ENCODE assay signal across 24 mouse cellular contexts in genomic region chr3:141745322-141745721, GRCm38 (mm10).
DNase-seq lines count a peak whose midpoint lies in the region; ATAC-seq and TF ChIP-seq lines count a peak whose summit lies in the region.
"Had no signal": no experiment of that assay in that cellular context is flagged by ENCODE, and none has a peak within 500 bp of the region (broad histone marks: within the 10 kb centered on the region; RNA-seq: fewer than 3 reads in every experiment).

No protein-coding gene starts in this region.

- ATAC-seq in common myeloid progenitor, adult 5-6 weeks (replicated peaks; ENCODE audit: low read depth, poor library complexity, severe bottlenecking) = peak; percentile 62; the same call in 1 of the 2 replicates
- peak; percentile 91 for ATAC-seq in megakaryocyte progenitor cell, adult 5-6 weeks (replicated peaks; ENCODE audit: poor library complexity)
- ATAC-seq: activated CD4-positive, CD25-positive, alpha-beta regulatory T cell, adult 4 months; CD4-positive, CD25-positive, alpha-beta regulatory T cell, adult 4 months; forebrain, embryonic 13.5 days; forebrain, embryonic 15.5 days; forebrain, postnatal 0 days; Patski had no signal

- DNase-seq in layer of hippocampus, adult 2 months (ENCODE audit: low spot score in 2 of 2) = no peak
- DNase-seq in layer of hippocampus, postnatal 10 days (ENCODE audit: low spot score in 2 of 2) = no peak
- no peak for DNase-seq in right cerebral cortex, adult 18-20 months
- DNase-seq: adrenal gland, adult 8-10 months; adrenal gland, postnatal 14 days; B cell, adult 2 months; cerebellum, adult 11-12 months; cerebellum, adult 2 months; cerebellum, adult 9-10 months; cerebellum, postnatal 10 days; cerebellum, postnatal 25 days; embryo, embryonic 11 days; forebrain, postnatal 0 days had no signal

- H3K4me3 ChIP-seq in layer of hippocampus, adult 2 months = no peak overlapping the region
- H3K4me3 ChIP-seq: embryonic facial prominence, embryonic 13.5 days; embryonic facial prominence, embryonic 15.5 days; erythroblast, embryonic 14.5 days; forebrain, embryonic 10.5 days; forebrain, embryonic 13.5 days; forebrain, embryonic 15.5 days had no signal

- H3K27ac ChIP-seq in layer of hippocampus, adult 2 months = no peak overlapping the region
- H3K27ac ChIP-seq: embryonic facial prominence, embryonic 13.5 days; embryonic facial prominence, embryonic 15.5 days; forebrain, embryonic 10.5 days; forebrain, embryonic 13.5 days; forebrain, embryonic 15.5 days had no signal

- 0 out of 2 replicates have a peak, but pooled peaks have one; percentile 0 for TF ChIP-seq CTCF in layer of hippocampus, adult 2 months (conservative IDR thresholded peaks at IDR 0.05)
